Mouse (Mus musculus) kidney, adult 18-20 months (tissue): Measurements from ENCODE around the gene Extl1.
A peak's percentile ranks its signal among the peaks of the same experiment; 100 is the strongest.
"Not testable (repeated sequence)": the region's sequence is repeated elsewhere in the genome, so short reads cannot be mapped to it uniquely, and the experiment has no call there.

Source experiments
- DNase-seq: peaks from one replicate; pipeline ENCODE4 v3.0.0; 2021

Gene Extl1

DNA sequence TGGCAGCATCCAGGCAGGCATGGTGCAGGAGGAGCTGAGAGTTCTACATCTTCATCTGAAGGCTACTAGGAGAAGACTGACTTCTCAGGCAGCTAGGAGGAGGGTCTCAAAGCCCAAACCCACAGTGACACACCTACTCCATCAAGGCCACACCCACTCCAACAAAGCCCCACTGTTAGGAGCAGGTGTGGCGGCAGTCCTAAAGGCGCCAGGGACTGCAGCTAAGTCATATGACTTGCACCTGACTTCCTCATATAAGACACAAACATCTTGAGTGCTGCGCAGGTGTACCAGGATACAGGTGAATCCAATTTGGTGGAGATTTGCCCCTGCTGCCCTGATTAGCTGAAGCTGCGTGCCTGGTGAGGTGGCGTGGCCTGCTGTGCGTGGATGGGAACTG is at the start of gene Extl1:
Extl1 (minus strand) TSS at position 101 of the 400 bp plus-strand sequence.
- not testable (repeated sequence) for DNase-seq

DNA sequence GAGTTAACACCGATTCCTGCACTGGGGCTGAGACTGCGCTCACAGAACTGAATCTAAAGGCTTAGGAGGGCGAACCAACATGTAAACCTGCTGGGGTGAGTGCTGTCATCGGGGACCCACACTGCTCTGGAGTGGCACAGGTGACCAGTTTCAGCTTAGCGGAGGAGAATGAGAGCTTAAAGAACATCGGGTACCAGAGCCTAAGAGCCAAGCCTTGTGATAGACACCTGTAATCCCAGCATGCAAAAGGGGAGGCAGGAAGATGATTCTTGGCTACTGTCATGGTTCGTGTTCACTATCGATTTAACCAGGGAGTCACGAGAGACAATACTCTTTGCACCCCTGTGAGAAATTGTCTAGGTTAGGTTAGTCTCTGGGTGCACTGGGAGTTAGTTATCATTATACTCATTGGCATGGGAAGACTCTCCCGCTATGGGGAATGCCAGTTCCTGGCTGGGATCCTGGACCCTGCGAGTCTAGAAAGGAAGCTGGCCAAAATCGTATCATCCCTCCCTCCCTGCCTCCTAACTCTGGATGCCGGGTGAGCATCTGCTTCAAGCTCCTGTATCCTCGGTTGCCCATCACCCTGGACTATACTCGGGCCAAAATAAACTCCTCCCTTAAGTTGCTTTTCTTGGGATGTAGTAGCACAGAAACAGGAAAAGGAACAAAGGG is 49.2 kb upstream of the Extl1 start:
- DNase-seq, result no peak

DNA sequence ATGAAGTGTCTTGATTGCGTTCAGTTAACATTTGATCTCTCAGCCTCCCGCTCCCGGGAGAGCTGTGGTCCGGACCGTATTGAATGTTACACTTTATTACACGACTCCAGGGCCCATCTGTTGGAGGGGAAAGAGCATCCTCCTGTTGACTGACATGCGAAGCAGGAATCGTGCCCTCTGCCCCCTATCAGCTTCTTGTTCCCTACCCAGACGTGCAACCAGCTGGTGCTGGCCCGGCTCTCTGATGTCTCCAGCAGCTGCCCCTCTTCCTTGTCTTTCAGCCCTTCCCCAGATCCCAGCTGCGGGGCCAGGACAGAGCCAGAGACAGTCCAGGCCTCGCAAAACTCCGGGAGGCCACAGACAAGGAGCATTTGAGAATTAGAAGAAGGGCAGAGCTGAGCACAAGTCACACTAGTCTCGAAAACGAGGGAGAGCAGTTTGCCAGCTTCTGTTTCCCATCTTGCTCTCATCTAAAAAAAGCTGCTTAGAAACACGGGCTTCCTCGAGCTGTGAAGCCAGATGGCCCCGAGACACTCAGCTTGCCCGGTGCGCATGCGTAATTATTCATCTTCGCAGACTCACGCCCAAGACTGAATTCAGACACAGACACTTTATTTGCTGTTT is 46.8 kb upstream of the Extl1 start:
- no peak for DNase-seq

DNA sequence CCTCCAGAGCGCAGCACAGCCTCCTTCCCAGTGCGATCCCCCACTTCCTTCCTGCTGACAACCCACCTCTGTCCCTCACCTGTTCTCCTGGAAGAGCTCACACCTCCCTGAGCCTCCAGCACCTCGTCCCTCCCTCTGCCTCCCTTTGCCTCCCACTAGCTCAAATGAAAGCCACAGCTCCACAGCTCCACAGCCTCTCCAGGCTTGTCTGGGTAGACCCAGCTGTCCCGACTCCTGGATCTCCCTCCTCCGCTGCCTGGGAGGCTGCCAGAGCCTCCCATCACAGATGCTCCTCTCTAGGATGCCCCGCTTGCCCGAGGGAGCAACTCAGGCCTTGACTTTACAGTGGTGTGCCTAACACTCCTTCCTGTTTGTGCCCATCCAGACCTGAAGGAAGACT is 41.4 kb upstream of the Extl1 start:
- DNase-seq, result no peak

DNA sequence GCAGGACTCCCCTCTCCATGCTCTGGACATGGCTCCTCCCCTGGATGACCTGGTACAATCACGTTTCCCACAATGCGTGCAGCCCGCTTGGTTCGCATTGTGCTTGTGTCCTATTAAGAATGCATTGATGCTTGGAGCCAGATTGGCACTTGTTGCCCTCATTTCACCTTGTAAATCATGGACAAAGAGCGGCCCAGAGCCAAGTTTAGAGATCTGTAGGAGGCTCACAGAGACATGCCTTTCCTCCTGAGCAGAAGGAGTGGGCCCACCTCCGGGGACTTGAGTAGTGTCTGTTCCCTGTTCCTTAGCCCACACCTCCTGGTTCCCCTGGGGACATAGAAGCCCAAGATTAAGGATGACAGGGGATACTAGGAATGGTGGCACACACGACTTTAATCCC is 40.3 kb upstream of the Extl1 start:
- no peak for DNase-seq

DNA sequence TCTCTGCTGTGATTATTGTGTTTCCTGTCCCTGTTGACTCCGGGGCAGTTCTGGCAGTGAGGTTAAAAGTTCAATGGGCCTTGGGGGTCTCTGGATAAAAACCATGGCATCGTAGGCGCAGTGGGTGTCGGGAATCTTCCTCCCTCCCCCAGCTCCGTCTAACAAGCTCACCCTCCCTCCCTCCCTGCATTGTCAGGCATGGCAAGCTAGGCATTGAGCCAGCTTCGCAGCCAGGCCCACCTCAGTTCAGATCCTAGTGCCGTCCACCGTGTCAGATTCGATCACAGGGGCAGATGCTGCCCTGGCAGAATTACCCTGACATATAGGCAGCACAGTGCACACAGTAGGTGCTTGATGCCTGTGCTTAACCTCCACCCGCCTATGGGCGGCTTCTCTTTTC is 38.3 kb upstream of the Extl1 start:
- DNase-seq, result no peak

DNA sequence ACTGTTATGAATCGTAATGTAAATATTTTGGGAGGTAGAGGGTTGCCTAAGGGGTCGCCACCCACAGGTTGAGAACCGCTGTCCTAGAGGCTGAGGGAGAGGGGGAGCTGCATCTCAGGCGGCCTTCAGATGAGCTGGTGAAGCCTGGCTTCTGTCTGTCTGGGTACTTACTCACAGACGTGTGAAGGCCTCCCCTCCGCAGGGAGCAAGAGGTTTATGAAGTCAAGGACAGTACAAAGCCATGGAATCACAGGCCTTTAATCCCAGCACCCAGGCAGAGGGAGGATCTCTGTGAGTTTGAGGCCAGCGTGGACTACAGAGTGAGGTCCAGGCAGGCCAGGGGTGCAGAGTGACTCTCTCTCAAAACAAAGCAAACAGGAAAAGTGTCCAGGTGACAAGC is 33.5 kb upstream of the Extl1 start:
- DNase-seq, result no peak

DNA sequence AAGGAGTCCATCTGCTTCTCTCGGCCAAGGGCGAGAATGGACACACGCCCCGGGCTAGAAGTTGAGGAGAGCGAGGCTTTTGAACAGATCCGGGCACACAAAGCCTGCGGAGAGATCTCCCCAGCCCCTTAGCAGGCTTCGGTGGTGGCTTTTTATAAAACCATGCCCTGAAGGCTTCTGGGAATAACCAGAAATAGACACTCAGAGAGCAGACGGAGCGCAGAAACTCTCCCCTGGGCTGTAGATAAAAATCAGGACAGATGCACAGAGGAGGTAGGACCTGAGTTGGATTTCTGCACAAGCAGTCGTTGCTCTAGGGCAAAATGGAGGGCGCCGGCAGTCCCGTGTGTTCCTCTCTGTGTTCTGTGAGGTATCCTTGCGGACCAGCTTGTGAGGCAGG is 33.0 kb upstream of the Extl1 start:
- no peak for DNase-seq

DNA sequence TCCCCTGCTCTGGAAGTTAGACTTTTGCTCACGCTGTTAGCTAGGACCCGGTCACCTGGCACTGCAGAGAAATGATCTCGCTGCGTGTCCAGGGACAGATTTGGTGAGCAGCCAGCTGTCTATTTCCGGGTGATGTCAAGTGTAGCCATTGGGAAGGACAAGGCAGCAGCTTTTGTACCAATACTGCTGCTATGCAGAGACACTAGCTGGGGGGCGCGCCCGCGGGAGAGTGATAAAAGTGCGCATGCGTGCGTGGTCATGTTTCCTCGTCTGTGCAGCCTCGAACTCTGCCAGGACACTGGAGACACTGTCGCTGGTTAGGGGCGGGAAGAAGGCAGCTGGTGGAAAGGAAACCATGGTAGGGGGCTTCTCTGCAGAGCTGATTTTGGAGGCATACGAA is 32.5 kb upstream of the Extl1 start:
- no peak for DNase-seq

DNA sequence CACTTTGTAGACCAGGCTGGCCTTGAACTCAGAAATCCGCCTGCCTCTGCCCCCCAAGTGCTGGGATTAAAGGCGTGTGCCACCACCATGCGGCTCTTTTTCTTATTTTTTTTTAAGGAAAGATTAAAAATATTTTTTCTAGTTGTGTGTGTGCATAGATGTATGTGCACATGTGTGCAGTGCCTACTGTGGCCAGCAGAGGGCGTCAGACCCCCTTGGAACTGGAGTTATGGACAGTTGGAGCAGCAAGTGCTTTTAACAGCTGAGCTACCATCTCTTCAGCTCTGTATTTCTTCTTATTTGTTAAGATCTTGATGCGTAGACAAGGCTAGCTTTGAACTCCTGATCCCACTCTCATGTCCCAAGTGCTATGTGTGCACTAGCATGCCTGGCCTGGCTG is 25.6 kb upstream of the Extl1 start:
- DNase-seq, result no peak

DNA sequence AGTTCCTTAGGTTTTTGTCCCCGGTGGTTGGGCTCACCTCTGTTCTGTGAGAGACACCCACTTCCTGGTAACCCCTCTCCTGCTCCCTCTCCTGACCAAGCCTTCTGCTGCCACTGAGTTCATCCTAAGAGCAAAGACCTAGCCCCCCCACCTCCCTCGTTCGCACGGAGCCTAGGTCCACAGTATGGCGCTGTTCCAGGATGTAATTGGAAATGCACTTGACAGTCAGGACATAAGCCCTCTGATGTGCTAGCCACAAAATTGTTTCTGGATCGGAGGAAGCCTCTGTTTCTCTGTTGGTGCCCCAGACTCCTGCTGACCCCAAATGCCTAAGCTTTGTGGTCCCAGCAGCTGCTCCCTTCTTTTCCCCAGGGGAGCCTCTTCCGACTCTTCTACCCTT is 20.1 kb upstream of the Extl1 start:
- DNase-seq, result no peak

DNA sequence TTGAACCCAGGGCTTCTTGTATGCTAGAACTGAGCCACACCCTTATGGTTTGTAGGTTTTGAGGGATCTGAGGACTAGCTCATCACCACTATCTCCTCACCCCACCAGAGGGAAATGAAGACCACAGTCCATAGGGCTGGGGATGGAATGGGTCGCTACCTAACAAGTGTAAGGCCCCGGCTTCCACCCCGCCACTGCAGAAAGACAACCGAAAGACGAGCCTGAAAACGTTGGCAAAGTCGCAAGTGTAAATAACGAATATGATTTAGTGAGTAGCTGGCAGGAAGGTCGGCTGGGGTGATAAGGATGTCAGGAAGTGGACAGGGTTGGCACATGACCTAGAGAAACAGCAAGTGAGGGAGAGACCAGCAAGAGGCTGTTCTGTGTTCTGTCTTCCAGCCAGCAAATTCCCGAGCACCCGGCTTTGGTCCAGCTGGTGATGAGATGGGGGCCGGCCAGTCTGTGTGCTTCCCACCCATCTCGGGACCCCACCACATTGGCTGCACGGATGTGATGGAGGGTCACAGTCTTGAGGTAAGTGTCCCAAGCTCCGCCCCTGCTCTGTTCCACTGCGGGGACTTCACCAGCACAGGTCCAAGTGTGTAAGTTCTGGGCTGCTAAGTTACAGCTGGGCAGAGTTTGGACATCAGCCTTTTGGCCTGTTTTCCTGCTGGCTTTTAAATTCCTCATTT is 19.1 kb upstream of the Extl1 start:
- DNase-seq, result peak; percentile 58

DNA sequence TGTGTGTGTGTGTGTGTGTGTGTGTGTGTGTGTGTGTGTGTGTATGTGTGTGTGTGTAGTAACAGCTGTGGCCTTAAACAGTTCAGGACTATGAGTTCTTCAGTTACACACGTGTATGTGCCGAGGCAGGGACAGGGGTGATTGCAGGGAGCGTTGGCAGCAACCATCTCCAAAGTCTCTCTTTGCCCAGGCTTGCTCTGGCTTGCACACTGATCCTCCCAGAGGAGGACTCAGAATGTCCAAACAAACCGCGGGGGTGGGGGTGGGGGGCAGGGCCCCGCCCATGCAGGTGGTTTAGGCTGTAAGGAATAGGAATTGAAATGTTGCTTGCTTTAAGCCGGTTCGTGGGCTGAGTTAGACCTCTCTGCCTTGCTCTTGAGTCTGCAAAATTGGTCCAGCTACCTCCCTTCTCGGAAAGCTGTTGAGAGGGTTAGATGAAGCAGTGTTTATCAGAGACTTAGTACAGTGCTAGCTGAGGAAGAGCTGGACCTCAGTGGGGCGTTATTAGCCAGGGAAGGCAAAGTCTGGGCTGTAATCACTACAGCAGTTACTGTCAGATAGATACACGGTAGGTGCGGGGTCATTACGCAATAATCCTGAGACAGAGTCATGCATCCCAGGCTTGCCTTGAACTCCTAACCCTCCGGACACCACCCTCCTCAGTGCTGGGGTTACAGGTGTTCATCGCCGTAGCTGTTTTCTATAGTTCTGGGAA is 18.4 kb upstream of the Extl1 start:
- no peak for DNase-seq

DNA sequence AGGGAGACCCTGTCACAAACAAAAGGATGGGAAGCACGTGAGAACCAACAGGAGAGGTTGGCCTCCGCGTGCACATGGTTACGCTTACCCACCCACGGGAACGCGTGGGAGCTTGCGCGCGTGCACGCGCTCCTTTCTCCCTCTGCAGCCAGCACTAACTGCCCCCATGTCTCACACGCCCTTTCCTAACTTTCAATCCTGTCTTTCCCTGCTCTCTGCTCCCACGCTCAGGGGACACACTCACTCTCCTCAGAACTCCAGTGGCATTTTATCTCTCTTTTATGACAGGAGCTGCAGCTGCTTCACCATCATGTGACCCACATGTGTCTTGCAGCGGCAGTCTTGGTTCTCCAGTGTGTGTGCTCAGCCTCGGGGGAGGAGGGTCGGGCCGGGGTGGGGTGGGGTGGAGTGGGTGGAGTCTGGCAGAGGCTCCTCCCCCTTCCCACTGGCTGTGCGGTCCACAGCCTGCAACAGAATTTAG is 17.6 kb upstream of the Extl1 start:
- DNase-seq, result peak; percentile 45

DNA sequence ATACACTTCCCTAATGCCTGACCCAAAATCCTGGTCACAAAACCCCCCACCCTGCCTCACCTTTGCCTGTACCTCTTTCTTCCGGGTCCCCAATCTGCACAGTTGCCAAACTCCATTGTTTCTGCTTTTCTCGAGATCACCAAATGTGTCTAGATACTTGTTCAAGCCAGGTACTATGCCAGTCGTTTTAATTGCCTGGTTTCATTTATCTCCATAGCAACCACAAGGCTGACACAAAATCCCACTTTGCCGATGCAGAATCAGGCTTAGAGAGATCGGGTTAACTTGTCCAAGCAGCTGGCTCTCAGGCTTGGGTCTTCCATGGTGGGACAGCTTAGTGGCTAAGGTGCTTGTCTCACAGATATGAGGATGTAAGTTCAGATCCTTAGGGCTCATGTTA is 16.6 kb upstream of the Extl1 start:
- no peak for DNase-seq

DNA sequence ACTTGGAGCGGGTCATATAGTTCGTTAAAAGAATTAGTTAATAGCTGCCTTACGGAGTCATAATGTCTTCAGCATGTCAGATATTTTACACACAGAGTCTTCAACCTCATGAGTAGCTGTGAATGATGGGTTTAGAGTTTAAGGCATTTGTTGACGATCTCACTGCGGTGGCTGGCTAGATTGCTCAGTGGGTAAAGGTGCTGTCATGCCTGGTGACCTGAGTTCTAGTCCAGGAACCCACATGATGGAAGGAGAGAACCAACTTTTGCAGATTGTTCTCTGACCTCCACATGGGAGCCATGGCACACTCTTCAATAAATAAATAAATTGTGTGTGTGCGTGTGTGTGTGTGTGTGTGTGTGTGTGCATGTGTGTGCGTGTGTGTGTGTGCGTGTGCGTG is 14.1 kb upstream of the Extl1 start:
- DNase-seq, result no peak

DNA sequence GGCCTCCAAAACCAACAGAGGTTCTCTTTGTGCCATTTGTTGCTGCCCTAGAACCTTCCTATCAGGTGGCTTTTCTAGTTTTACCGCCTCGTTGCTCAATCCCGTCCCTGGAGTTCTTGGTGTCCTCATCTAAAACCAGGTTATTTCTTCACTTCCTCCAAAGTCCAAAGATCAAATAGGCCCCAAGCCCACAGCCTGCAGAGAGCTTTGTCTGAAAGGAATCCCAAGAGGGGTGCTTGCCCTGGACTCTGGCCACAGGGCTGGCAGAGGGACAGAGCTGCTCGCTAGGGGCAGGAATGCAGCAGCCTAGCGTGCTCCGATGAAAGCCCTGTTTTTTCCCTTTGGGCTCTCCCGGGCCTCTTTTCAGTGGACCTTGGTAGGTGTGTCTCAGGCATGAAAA is 13.5 kb upstream of the Extl1 start:
- DNase-seq, result peak; percentile 84

DNA sequence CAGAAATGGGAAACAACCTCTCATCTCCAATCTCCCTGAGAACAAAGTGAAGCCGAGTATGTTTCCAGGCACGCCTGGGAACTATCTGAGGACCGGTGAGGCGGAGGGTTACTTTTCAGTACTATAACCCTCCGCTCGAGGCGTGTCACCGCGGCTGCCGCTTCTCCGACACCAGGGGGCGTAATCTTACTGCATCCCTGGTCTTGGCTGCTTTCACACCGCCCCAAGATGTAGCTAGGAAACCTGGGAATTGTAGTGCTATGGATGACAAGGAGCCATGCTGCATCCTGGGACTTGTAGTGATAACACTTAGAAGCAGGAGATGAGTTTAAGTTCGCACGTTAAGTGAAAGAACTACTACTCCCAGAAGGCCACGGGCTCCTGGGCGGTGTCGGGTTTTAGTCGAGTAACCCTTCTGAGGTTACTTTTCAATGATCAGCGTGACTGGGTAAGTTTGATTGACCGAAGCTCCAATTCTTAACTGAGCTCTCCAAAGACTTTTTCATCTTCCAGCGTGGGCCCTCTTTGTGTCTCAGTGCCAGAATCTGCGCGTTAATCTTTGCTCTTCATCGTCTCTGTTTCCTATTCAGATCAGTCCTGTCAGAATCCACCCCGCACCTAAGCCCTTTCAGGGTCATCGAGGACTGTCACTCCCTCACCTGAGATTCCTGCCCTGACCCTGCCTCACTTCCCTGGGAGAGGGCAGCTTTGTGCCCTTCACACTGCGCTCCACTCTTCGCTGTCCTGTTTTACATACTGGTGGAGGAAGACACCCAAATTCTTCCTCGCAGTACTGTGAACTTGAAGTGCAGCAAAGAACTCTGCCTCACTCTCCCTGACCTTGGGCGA is 12.6 kb upstream of the Extl1 start, which contains the start of gene Pafah2:
Pafah2 (plus strand) TSS at position 344 of the 849 bp plus-strand sequence.
- peak; percentile 90 for DNase-seq

DNA sequence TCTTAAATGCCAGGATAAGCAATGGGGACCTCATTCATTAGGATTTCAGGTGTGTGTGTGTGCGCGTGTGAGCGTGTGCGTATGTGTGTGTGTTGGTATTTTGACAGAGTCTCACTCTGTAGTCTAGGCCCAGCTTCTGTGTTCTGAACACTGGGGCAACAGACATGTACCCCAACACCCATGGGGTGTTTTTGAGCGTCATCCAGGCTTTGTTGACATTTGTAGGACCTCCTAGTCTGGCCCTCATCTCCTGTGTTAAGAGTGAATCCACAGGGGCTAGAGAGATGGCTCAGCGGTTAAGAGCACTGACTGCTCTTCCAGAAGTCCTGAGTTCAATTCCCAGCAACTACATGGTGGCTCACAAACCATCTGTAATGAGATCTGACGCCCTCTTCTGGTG is 11.5 kb upstream of the Extl1 start:
- no peak for DNase-seq

DNA sequence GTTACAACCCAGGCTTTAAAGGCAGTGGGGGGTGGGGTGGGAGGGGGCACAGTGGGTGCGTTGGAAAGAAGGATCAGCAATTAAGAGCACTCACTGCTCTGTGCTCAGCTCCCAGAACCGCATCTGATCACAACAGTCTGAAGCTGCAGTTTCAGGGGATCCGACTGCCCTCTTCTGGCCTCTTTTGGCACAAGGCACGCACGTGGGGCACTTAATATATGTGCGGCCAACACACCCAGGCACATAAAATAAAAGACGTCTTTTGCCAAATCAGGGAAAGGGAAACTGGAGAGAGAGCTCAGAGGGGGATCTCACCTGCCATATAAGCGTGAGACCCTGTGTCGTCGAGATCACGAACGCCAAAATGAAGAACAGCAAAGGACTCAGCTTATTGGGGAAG is 9.4 kb upstream of the Extl1 start:
- DNase-seq, result no peak

DNA sequence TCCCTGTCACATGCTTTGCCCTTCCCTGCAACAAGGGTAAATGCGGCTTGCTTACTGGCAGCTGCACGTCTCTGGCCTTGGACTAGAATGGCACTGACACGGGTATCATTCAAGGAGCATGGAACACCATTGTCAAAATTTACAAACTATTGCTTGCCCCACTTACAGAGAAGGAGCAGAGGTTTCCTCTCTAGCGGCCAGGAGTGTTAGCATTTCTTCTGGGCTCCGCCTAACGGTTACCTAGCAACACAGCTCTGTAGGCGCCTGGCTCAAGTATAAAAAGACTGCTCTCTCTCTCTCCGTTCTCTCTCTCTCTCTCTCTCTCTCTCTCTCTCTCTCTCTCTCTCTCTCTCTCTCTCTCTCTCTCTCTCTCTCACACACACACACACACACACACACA is 8.9 kb upstream of the Extl1 start:
- DNase-seq, result no peak

DNA sequence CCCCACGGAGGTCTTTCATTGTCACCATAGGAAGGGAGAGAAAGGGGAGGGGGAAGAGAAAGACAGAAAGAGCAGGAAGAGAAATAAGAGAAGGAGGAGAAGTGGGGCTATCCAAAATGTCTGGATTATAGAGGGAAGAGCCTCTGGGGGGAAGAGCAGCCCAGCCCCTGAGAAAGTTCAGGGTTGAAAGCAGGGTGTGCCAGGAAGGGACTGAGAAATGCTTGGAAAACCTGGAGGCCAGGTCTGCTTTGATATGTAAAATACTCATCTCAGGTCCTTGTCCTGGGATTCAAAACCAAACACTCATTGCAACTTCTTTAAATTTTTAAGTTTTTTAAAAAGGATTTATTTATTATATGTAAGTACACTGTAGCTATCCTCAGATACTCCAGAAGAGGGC is 8.0 kb upstream of the Extl1 start:
- no peak for DNase-seq

DNA sequence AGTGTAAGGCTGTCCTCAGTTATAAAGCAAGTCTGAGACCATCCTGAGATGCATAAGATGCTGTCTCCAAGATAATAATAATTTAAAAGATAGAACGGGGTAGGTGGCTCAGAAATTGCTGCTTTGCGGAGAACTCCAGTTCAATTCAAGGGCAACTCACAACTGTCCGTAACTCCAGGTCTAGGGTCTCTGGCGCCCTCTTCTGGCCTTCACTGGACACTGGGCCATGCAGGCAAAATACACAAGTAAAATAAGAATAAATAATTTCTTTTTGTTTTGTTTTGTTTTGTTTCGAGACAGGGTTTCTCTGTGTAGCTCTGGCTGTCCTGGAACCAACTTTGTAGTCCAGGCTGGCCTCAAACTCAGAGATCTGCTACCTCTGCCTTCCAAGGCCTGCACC is 4.7 kb upstream of the Extl1 start:
- peak; percentile 80 for DNase-seq
